Mouse (Mus musculus) embryonic fibroblast, embryonic 13.5 days (primary cell): Measurements from ENCODE around the gene 4932414N04Rik. TPM values are rescaled to one million over a fixed set of nuclear protein-coding genes. Genes with fewer than 3 reads are reported as not detected.
"Not testable (repeated sequence)": the region's sequence is repeated elsewhere in the genome, so short reads cannot be mapped to it uniquely, and the experiment has no call there.

Experiments
- H3K27ac ChIP-seq: 2 replicates; pipeline ENCODE4 v1.5.1; 2012; ENCODE audit warnings: low read length, control low read depth, inconsistent platforms; ENCODE audit not compliant: insufficient read depth
- H3K4me1 ChIP-seq: 2 replicates; pipeline ENCODE4 v1.6.1; 2011; ENCODE audit warnings: low read length; ENCODE audit not compliant: control insufficient read depth, insufficient read depth
- H3K4me3 ChIP-seq: 2 replicates; pipeline ENCODE4 v1.5.1; 2011; ENCODE audit warnings: mild to moderate bottlenecking, control low read depth, low read length; ENCODE audit not compliant: insufficient read depth
- CTCF ChIP-seq: IDR thresholded peaks from 2 replicates; pipeline ENCODE4 v1.5.1; 2011; ENCODE audit warnings: mild to moderate bottlenecking, control low read depth, low read length, moderate library complexity, borderline replicate concordance; ENCODE audit not compliant: insufficient read depth
- POLR2A ChIP-seq: IDR thresholded peaks from 2 replicates; pipeline ENCODE4 v1.6.1; 2011; ENCODE audit warnings: low read depth, mild to moderate bottlenecking, control low read depth, low read length, moderate library complexity
- polyA plus RNA-seq: library from polyadenylated mRNA; stranded (reverse); fragments of >200 nt; gene quantifications from 2 replicates; pipeline ENCODE4 v1.2.4, GENCODE M21; 2011; ENCODE audit warnings: low read depth; ENCODE audit not compliant: missing spikeins, insufficient read length

Gene 4932414N04Rik
- not detected in 2 replicates for polyA plus RNA-seq

- H3K4me1 ChIP-seq, H3K4me3 ChIP-seq, H3K27ac ChIP-seq: not testable (repeated sequence)
Measured at GRCm38 (mm10) chr2:68656186-68656585, at the start of gene 4932414N04Rik. Gene 4932414N04Rik (plus strand): TSS chr2:68656486.

GRCm38 (mm10) chr2:68732216-68732615 lies 75.9 kb downstream of the 4932414N04Rik start:
- TF ChIP-seq CTCF (no peak), POLR2A (no peak)

GRCm38 (mm10) chr2:68739772-68740739 lies 83.8 kb downstream of the 4932414N04Rik start:
- H3K4me3 ChIP-seq: no peak overlapping the region
- TF ChIP-seq POLR2A (no peak), CTCF (no peak)
- no peaks in the 10 kb centered on the region for H3K4me1 ChIP-seq
- H3K27ac ChIP-seq: no peak overlapping the region

More at GRCm38 (mm10) chr2:68732216-68732615, 75.9 kb downstream of the 4932414N04Rik start:
- Histone ChIP-seq H3K27ac (no peak overlapping the region), H3K4me3 (no peak overlapping the region), H3K4me1 (no peaks in the 10 kb centered on the region)

DNA sequence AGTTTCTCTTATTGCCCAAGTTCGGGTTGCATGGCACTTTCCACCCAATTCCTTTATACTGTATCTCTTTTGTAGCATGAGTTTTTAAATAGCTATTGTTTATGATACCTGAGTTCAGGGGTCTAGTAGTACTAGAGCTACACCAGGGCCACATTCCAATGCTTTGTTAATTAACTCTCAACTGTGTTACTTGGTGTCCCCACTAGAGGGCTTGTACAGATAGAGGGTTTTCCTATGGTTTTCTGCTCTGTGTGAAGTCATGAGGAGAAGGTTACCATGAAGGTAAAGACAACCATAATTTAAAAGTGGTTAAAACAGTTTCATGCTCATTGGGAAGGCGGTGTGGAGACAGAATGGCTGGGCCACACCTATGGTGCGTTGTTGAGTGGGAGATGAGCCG lies 88.3 kb downstream of the 4932414N04Rik start:
- Histone ChIP-seq H3K4me3 (no peak overlapping the region), H3K27ac (no peak overlapping the region), H3K4me1 (no peaks in the 10 kb centered on the region)
- TF ChIP-seq CTCF (no peak), POLR2A (no peak)

DNA sequence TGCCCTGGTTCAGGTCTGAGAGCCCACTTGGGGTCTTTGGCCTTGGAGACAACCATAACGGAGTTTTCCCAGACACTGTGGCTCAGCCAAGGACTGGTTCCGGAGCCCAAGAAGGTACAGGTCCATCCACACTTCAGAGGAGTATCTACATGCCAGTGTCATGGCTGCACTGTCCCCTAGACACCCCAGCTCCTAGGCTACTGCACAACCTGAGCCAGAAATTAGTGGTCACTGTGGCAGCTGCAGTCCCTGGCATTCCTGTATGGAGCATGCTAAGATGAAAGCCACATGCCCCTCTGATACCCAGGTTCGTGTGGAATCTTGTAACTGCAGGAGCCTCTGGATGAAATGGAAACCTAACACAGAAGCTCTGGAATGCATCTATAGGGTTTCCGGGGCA lies 99.9 kb downstream of the 4932414N04Rik start:
- no peak overlapping the region for H3K27ac ChIP-seq
- H3K4me1 ChIP-seq: no peaks in the 10 kb centered on the region
- H3K4me3 ChIP-seq: no peak overlapping the region
- TF ChIP-seq CTCF (no peak), POLR2A (no peak)

DNA sequence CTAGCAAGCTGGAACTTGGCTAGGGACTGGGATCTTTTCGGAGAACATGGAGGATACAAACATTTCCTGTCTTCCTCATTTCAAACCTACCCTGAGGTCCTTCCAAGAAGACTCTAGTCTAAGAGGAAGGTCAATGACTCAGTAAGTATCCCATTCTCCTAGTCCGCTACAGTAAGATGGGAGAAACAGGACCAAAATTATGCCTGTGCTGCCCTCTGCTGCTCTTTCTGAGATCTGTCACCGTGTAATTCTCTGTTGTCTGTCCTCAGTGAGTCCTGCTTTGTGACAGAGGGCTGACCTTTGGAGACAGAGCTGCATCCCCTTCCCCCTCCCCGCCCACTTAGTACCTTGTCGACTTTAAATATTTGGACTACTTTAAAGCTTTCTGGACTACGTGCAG lies 100.5 kb downstream of the 4932414N04Rik start:
- H3K27ac ChIP-seq: no peak overlapping the region
- no peak overlapping the region for H3K4me3 ChIP-seq
- H3K4me1 ChIP-seq: no peaks in the 10 kb centered on the region
- no peak for TF ChIP-seq CTCF
- TF ChIP-seq POLR2A: no peak

GRCm38 (mm10) chr2:68765371-68765770 lies 109.1 kb downstream of the 4932414N04Rik start:
- Histone ChIP-seq H3K27ac (no peak overlapping the region), H3K4me1 (no peaks in the 10 kb centered on the region), H3K4me3 (no peak overlapping the region)
- no peak for TF ChIP-seq POLR2A
- TF ChIP-seq CTCF: no peak

GRCm38 (mm10) chr2:68767186-68767890 lies 111.1 kb downstream of the 4932414N04Rik start:
- no peak for TF ChIP-seq POLR2A
- TF ChIP-seq CTCF: no peak
- H3K4me1 ChIP-seq: no peaks in the 10 kb centered on the region
- no peak overlapping the region for H3K4me3 ChIP-seq
- no peak overlapping the region for H3K27ac ChIP-seq

GRCm38 (mm10) chr2:68782268-68783132 lies 126.2 kb downstream of the 4932414N04Rik start:
- Histone ChIP-seq H3K4me3 (no peak overlapping the region), H3K4me1 (peaks cover 12% of the 10 kb centered on the region), H3K27ac (0 out of 2 replicates have a peak overlapping the region, but pooled peaks have one; percentile 16)
- TF ChIP-seq CTCF: no peak
- no peak for TF ChIP-seq POLR2A

GRCm38 (mm10) chr2:68783664-68784063 lies 127.4 kb downstream of the 4932414N04Rik start:
- not testable (repeated sequence) for H3K27ac ChIP-seq, H3K4me3 ChIP-seq
- peaks cover 13% of the 10 kb centered on the region for H3K4me1 ChIP-seq
